ENCODE assay signal across 19 mouse cellular contexts in genomic region chr19:48174717-48175116, GRCm38 (mm10). TPM values are rescaled to one million over a fixed set of nuclear protein-coding genes. Genes with fewer than 3 reads are reported as not detected.
A peak's percentile ranks its signal among the peaks of the same experiment; 100 is the strongest.
DNase-seq lines count a peak whose midpoint lies in the region; ATAC-seq and TF ChIP-seq lines count a peak whose summit lies in the region.
"Had no signal": no experiment of that assay in that cellular context is flagged by ENCODE, and none has a peak within 500 bp of the region (broad histone marks: within the 10 kb centered on the region; RNA-seq: fewer than 3 reads in every experiment).

No protein-coding gene starts in this region.

- no peak for ATAC-seq in kidney, embryonic 16.5 days (ENCODE audit: low FRiP score, low TSS enrichment)
- ATAC-seq: forebrain, embryonic 13.5 days had no signal

- no peak overlapping the region for H3K4me2 ChIP-seq in kidney, embryonic 16.5 days (replicated peaks; ENCODE audit: low read depth, low read length)
- H3K4me2 ChIP-seq: forebrain, embryonic 13.5 days; hindbrain, embryonic 15.5 days; neural tube, embryonic 13.5 days had no signal

- TF ChIP-seq POLR2A in thymus, adult 2 months (IDR thresholded peaks at IDR 0.05; ENCODE audit: control insufficient read depth, extremely low read depth, insufficient read depth, low read length, poor library complexity), result no peak

- no peaks in the 10 kb centered on the region for H3K9me3 ChIP-seq in kidney, embryonic 16.5 days (ENCODE audit: low read length)
- H3K9me3 ChIP-seq: forebrain, embryonic 13.5 days; hindbrain, embryonic 15.5 days; limb, embryonic 10.5 days; neural tube, embryonic 13.5 days had no signal

- no peak for TF ChIP-seq CTCF in thymus, adult 2 months (IDR thresholded peaks at IDR 0.05; ENCODE audit: borderline replicate concordance, control insufficient read depth, extremely low read depth, insufficient read depth, low read length, poor library complexity)

- no peak overlapping the region for H3K9ac ChIP-seq in kidney, embryonic 16.5 days (replicated peaks; ENCODE audit: low read length)
- H3K9ac ChIP-seq: forebrain, embryonic 13.5 days; hindbrain, embryonic 15.5 days; liver, embryonic 14.5 days; neural tube, embryonic 13.5 days had no signal

- H3K36me3 ChIP-seq in kidney, embryonic 16.5 days (ENCODE audit: insufficient read depth, low read length), result no peaks in the 10 kb centered on the region
- no peaks in the 10 kb centered on the region for H3K36me3 ChIP-seq in thymus, adult 2 months (ENCODE audit: control insufficient read depth, insufficient read depth, low read length)
- H3K36me3 ChIP-seq: hindbrain, embryonic 15.5 days; limb, embryonic 10.5 days; neural tube, embryonic 13.5 days had no signal

- H3K4me1 ChIP-seq in kidney, embryonic 16.5 days (ENCODE audit: insufficient read depth, low read length), result no peaks in the 10 kb centered on the region
- H3K4me1 ChIP-seq in thymus, adult 2 months (replicated peaks; ENCODE audit: control insufficient read depth, insufficient read depth, low read length), result no peaks in the 10 kb centered on the region
- H3K4me1 ChIP-seq: forebrain, embryonic 13.5 days; hindbrain, embryonic 15.5 days; limb, embryonic 10.5 days; neural tube, embryonic 13.5 days had no signal

- DNase-seq in embryo, embryonic 10 days (ENCODE audit: low spot score), result peak; percentile 9
- DNase-seq in embryo, embryonic 9.5 days (ENCODE audit: extremely low spot score), result no peak
- DNase-seq in kidney, adult 9 months, result peak; percentile 20
- peak; percentile 18 for DNase-seq in lung, postnatal 36 days
- DNase-seq in lung, postnatal 10 days, result no peak
- peak; percentile 8 for DNase-seq in embryo, embryonic 11 days
- no peak for DNase-seq in thymus, adult 2 months
- DNase-seq: cerebellum, adult 11 months; cerebellum, postnatal 36 days; gastrocnemius, adult 2 months; heart, adult 18-20 months; layer of hippocampus, postnatal 36 days had no signal

- H3K4me3 ChIP-seq in kidney, embryonic 16.5 days (ENCODE audit: low read length), result no peak overlapping the region
- no peak overlapping the region for H3K4me3 ChIP-seq in thymus, adult 2 months (ENCODE audit: control insufficient read depth, insufficient read depth, low read length)
- H3K4me3 ChIP-seq: forebrain, embryonic 13.5 days; gastrocnemius, adult 2 months; hindbrain, embryonic 15.5 days; limb, embryonic 10.5 days; neural tube, embryonic 13.5 days had no signal

- WGBS in kidney, embryonic 16.5 days, result 68% methylated on average over 4 of the region's 4 CpGs
- 68% methylated on average over 4 of the region's 4 CpGs for WGBS in thymus, adult 2 months

- no peaks in the 10 kb centered on the region for H3K27me3 ChIP-seq in kidney, embryonic 16.5 days (ENCODE audit: insufficient read depth, low read length)
- no peaks in the 10 kb centered on the region for H3K27me3 ChIP-seq in thymus, adult 2 months (ENCODE audit: control insufficient read depth, insufficient read depth, low read length)
- H3K27me3 ChIP-seq: forebrain, embryonic 13.5 days; hindbrain, embryonic 15.5 days; neural tube, embryonic 13.5 days had no signal

- no peak overlapping the region for H3K27ac ChIP-seq in kidney, embryonic 16.5 days (ENCODE audit: low read length)
- H3K27ac ChIP-seq in thymus, adult 2 months (ENCODE audit: control insufficient read depth, insufficient read depth, low read length), result no peak overlapping the region
- H3K27ac ChIP-seq: forebrain, embryonic 13.5 days; gastrocnemius, adult 2 months; hindbrain, embryonic 15.5 days; limb, embryonic 10.5 days; liver, embryonic 14.5 days; macrophage; neural tube, embryonic 13.5 days had no signal

RNA-seq across cellular contexts. Expression of gene Sorcs3, which starts 31.1 kb away (rescaled TPM):
- polyA plus RNA-seq in kidney, embryonic 16.5 days (2015; fragmentation: Nextera tagmentation; extraction: Ambion mirVana), result 1.3 and 1.8 TPM in 2 replicates
- polyA plus RNA-seq in thymus, adult 2 months (2012; rRNA removed), result 0.18 and 0.32 TPM in 2 replicates
- polyA plus RNA-seq: macrophage had no signal

Comparison
In these comparisons a context has a peak if more than half of its experiments do, and no peak if none do; other contexts are left out.
1. DNase-seq: peak in embryo, embryonic 10 days (single experiment), kidney, adult 9 months (single experiment), lung, postnatal 36 days (single experiment) and embryo, embryonic 11 days (single experiment); none in embryo, embryonic 9.5 days (single experiment), lung, postnatal 10 days (single experiment) and thymus, adult 2 months (single experiment).